Mouse (Mus musculus) limb, embryonic 14.5 days (tissue): ENCODE measurements around the gene Celsr3. TPM values are rescaled to one million over a fixed set of nuclear protein-coding genes. Genes with fewer than 3 reads are reported as not detected.

Experiments
- ATAC-seq: fragments of 200-750 bp; cut with Nextera tagmentation; 2 replicates; pipeline ENCODE4 v1.8.0; 2017; ENCODE audit warnings: low read depth, moderate number of reproducible peaks, moderate TSS enrichment; ENCODE audit not compliant: low FRiP score
- DNase-seq: peaks from one replicate; pipeline ENCODE4 v3.0.0-alpha.2; 2015; ENCODE audit warnings: low spot score
- H3K27ac ChIP-seq: fragments of 300-500 bp; sonication (generic); replicated peaks from 2 replicates; pipeline ENCODE4 v1.5.1; 2014; ENCODE audit warnings: low read depth, mild to moderate bottlenecking, low read length, moderate library complexity, mixed read lengths
- H3K27me3 ChIP-seq: fragments of 300-500 bp; sonication (generic); 2 replicates; pipeline ENCODE4 v1.6.1; 2014; ENCODE audit warnings: low read length, mixed read lengths; ENCODE audit not compliant: control insufficient read depth, insufficient read depth
- H3K36me3 ChIP-seq: fragments of 300-500 bp; sonication (generic); 2 replicates; pipeline ENCODE4 v1.6.1; 2014; ENCODE audit warnings: mild to moderate bottlenecking, low read length, moderate library complexity, mixed read lengths; ENCODE audit not compliant: control insufficient read depth, insufficient read depth
- H3K4me1 ChIP-seq: fragments of 300-500 bp; sonication (generic); 2 replicates; pipeline ENCODE4 v1.6.1; 2014; ENCODE audit warnings: antibody characterized with exemption, low read length, mixed read lengths; ENCODE audit not compliant: control insufficient read depth, insufficient read depth
- H3K4me2 ChIP-seq: fragments of 300-500 bp; sonication (generic); replicated peaks from 2 replicates; pipeline ENCODE4 v1.6.1; 2014; ENCODE audit warnings: low read depth, mild to moderate bottlenecking, low read length, moderate library complexity; ENCODE audit not compliant: severe bottlenecking
- H3K4me3 ChIP-seq: fragments of 300-500 bp; sonication (generic); replicated peaks from 2 replicates; pipeline ENCODE4 v1.5.1; 2014; ENCODE audit warnings: low read length
- H3K9ac ChIP-seq: fragments of 300-500 bp; sonication (generic); 2 replicates; pipeline ENCODE4 v1.6.1; 2014; ENCODE audit warnings: mild to moderate bottlenecking, low read depth, low read length, moderate library complexity; ENCODE audit not compliant: severe bottlenecking
- H3K9me3 ChIP-seq: fragments of 300-500 bp; sonication (generic); 2 replicates; pipeline ENCODE4 v1.6.1; 2016; ENCODE audit warnings: low read length; ENCODE audit not compliant: control insufficient read depth
- POLR2A ChIP-seq: fragments of 200-500 bp; IDR thresholded peaks from 2 replicates; pipeline ENCODE4 v1.8.0; 2012; ENCODE audit warnings: inconsistent platforms, mild to moderate bottlenecking, moderate library complexity, borderline replicate concordance; ENCODE audit not compliant: insufficient read depth, insufficient read length; ENCODE audit errors: extremely low read depth
- WGBS: fragments of 180-500 bp; shearing (Covaris S2); extraction: QIAGEN DNeasy Blood & Tissue Kit; methylation state at CpG from one replicate; pipeline ENCODE4 v1.1.7; 2014; 5-methylcytosine and 5-hydroxymethylcytosine counted together
- polyA plus RNA-seq, 2 experiments: library from polyadenylated mRNA; depleted of rRNA in 1 of 2; stranded (reverse) in 1 of 2; unstranded in 1 of 2; fragments of >200 nt; fragmentation: Nextera tagmentation in 1 of 2; extraction: Ambion mirVana in 1 of 2; gene quantifications; 2 replicates each; pipeline versions ENCODE4 v1.2.1 to v1.2.3; 2012 to 2014

Celsr3 gene
- polyA plus RNA-seq, 2 experiments: 0.12 to 0.36 TPM

GRCm38 (mm10) chr9:108824755-108825413 is 1.2 kb upstream of the Celsr3 start:
- peaks cover 69% of the 10 kb centered on the region for H3K27me3 ChIP-seq
- no peak overlapping the region for H3K4me2 ChIP-seq
- H3K27ac ChIP-seq: no peak overlapping the region
- no peak for ATAC-seq
- no peak for TF ChIP-seq POLR2A
- no peak overlapping the region for H3K9ac ChIP-seq
- no peak for DNase-seq
- no peaks in the 10 kb centered on the region for H3K9me3 ChIP-seq
- peaks cover 4% of the 10 kb centered on the region for H3K4me1 ChIP-seq
- H3K4me3 ChIP-seq: no peak overlapping the region
- no peaks in the 10 kb centered on the region for H3K36me3 ChIP-seq
- WGBS: 2% methylated on average over 31 of the region's 31 CpGs

- Histone ChIP-seq H3K4me1 (peaks cover 9% of the 10 kb centered on the region), H3K27ac (no peak overlapping the region), H3K4me2 (peak overlapping the region; percentile 75), H3K27me3 (peaks cover 88% of the 10 kb centered on the region), H3K36me3 (no peaks in the 10 kb centered on the region), H3K4me3 (peak overlapping the region; percentile 40), H3K9ac (no peak overlapping the region), H3K9me3 (no peaks in the 10 kb centered on the region)
- WGBS: 4% methylated on average over 38 of the region's 39 CpGs
- no peak for TF ChIP-seq POLR2A
- DNase-seq (peak; percentile 25), ATAC-seq (peak; percentile 61; the same call in 1 of the 2 replicates)
Measured at GRCm38 (mm10) chr9:108826700-108827340, 700 bp downstream of the Celsr3 start.

- no peak for TF ChIP-seq POLR2A
- 11% methylated on average over 34 of the region's 34 CpGs for WGBS
- peaks cover 12% of the 10 kb centered on the region for H3K4me1 ChIP-seq
- no peak for ATAC-seq
- H3K9ac ChIP-seq: no peak overlapping the region
- H3K27me3 ChIP-seq: peaks cover 93% of the 10 kb centered on the region
- H3K36me3 ChIP-seq: no peaks in the 10 kb centered on the region
- H3K4me3 ChIP-seq: peak overlapping the region; percentile 40
- peak overlapping the region; percentile 75 for H3K4me2 ChIP-seq
- DNase-seq: no peak
- H3K27ac ChIP-seq: no peak overlapping the region
- H3K9me3 ChIP-seq: no peaks in the 10 kb centered on the region
Measured at GRCm38 (mm10) chr9:108827454-108827853, 1.3 kb downstream of the Celsr3 start.

GRCm38 (mm10) chr9:108827906-108828305 is 1.8 kb downstream of the Celsr3 start:
- Histone ChIP-seq H3K4me3 (no peak overlapping the region), H3K36me3 (no peaks in the 10 kb centered on the region), H3K4me2 (no peak overlapping the region), H3K9ac (no peak overlapping the region), H3K27ac (no peak overlapping the region), H3K4me1 (peaks cover 12% of the 10 kb centered on the region), H3K27me3 (peaks cover 97% of the 10 kb centered on the region), H3K9me3 (no peaks in the 10 kb centered on the region)
- no peak for DNase-seq
- no peak for TF ChIP-seq POLR2A
- no peak for ATAC-seq
- WGBS: 60% methylated on average over 18 of the region's 18 CpGs

- no peak for DNase-seq
- WGBS: 6% methylated on average over 23 of the region's 23 CpGs
- no peak overlapping the region for H3K27ac ChIP-seq
- H3K9me3 ChIP-seq: no peaks in the 10 kb centered on the region
- no peak overlapping the region for H3K9ac ChIP-seq
- TF ChIP-seq POLR2A: no peak
- peaks cover 71% of the 10 kb centered on the region for H3K27me3 ChIP-seq
- H3K4me2 ChIP-seq: peak overlapping the region; percentile 95
- no peaks in the 10 kb centered on the region for H3K36me3 ChIP-seq
- ATAC-seq: no peak
- peak overlapping the region; percentile 48 for H3K4me3 ChIP-seq
- peaks cover 12% of the 10 kb centered on the region for H3K4me1 ChIP-seq
Measured at GRCm38 (mm10) chr9:108831637-108832036, 5.5 kb downstream of the Celsr3 start.
